Mouse (Mus musculus) cortical plate, adult 2 months (tissue): ENCODE results near the gene Pex3. TPM values are rescaled to one million over a fixed set of nuclear protein-coding genes. Genes with fewer than 3 reads are reported as not detected.

Experiments used
- H3K27ac ChIP-seq: fragments of 200-500 bp; 2 replicates; pipeline ENCODE4 v1.5.1; 2012; ENCODE audit warnings: low read length, control low read depth, inconsistent platforms; ENCODE audit not compliant: insufficient read depth
- H3K4me1 ChIP-seq: fragments of 200-500 bp; 2 replicates; pipeline ENCODE4 v1.6.1; 2011; ENCODE audit warnings: low read length; ENCODE audit not compliant: control insufficient read depth, insufficient read depth
- H3K4me3 ChIP-seq: fragments of 200-500 bp; 2 replicates; pipeline ENCODE4 v1.5.1; 2011; ENCODE audit warnings: mild to moderate bottlenecking, low read length, control low read depth; ENCODE audit not compliant: insufficient read depth
- CTCF ChIP-seq: fragments of 200-500 bp; IDR thresholded peaks from 2 replicates; pipeline ENCODE4 v1.5.1; 2011; ENCODE audit warnings: mild to moderate bottlenecking, control low read depth, low read length; ENCODE audit not compliant: insufficient read depth; ENCODE audit errors: extremely low read depth
- POLR2A ChIP-seq: fragments of 200-500 bp; IDR thresholded peaks from 2 replicates; pipeline ENCODE4 v1.6.1; 2011; ENCODE audit warnings: mild to moderate bottlenecking, low read length, control low read depth; ENCODE audit not compliant: insufficient read depth; ENCODE audit errors: extremely low read depth
- polyA plus RNA-seq: library from polyadenylated mRNA; depleted of rRNA; stranded (reverse); fragments of >200 nt; gene quantifications from 2 replicates; pipeline ENCODE4 v1.2.3, GENCODE M21; 2012; rRNA removed

Pex3 gene
- polyA plus RNA-seq, 1 experiment: 30.3 TPM

DNA sequence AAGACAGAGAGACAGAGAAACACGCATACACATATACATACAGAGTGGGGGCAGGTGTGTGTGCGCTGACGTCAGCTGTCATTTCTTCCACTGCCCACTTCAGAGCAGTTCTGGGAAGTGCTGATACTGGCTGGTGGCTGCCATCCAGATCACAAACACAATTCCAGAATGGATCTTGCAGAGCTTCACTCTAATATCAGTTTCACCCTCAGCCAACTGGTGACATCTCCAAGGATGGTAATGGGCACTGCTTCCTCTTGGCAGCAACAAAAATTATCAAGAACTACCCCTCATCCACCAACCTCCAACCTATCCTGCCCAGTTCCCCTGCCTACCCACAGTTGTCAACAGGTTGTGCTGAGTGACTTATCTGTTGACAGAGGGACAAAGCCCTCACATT lies 56.6 kb downstream of the Pex3 start:
- Histone ChIP-seq H3K4me3 (no peak overlapping the region), H3K27ac (no peak overlapping the region), H3K4me1 (peaks cover 2% of the 10 kb centered on the region; the same call in 1 of the 2 replicates)
- TF ChIP-seq CTCF (no peak), POLR2A (no peak)

DNA sequence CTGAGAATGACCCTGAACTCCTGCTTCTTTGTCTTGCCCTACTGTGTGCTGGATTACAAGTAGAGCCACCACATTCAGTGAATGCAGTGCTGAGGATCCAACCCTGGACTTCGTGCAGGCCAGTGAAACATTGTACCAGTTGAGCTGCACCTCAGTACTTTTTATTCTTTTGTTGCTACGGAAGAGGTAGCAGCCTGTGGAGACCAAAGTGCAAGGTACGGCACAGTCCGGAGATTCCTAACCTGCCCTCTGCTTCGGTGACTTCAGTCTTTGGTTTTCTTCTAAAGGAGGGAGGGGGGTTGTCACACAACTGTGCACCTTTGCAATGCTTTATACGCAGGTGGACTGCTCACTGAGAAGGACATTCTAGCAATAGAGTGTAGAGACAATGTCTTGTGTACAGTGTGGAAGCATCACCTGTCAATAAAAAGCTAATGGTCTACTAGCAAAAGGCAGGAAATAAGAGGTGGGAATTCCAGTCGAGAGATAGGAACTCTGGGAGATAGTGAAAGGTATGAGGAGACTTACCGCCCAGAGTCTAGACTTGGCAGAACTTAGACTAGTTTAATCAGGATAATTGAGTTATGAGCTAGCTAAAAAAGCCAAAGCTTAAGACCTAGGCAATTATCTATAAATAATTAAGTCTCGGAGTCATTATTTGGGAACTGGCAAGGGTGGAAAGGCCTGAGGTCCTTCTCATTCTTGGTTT lies 58.8 kb downstream of the Pex3 start:
- Histone ChIP-seq H3K4me1 (no peaks in the 10 kb centered on the region), H3K27ac (no peak overlapping the region), H3K4me3 (no peak overlapping the region)
- TF ChIP-seq CTCF: no peak
- TF ChIP-seq POLR2A: no peak

DNA sequence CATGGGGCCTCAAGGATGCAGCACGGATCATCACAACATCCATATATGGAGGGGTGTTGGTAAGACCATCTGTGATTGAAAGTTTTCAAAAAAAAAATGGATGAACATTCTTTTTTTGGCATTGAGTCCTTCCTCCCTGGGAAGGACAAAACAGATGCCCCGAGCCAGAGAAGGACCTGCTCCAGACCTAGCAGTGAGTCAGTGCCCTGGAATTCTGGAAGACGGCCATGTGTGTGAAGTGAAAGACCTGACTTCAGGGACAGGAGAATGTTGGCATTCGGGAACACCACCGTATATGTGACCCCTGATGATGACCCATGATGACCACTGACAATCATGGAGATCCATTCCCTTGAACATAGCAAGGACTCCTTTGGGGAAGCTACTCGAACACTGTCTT lies 63.3 kb downstream of the Pex3 start:
- Histone ChIP-seq H3K4me3 (no peak overlapping the region), H3K4me1 (no peaks in the 10 kb centered on the region), H3K27ac (no peak overlapping the region)
- TF ChIP-seq POLR2A: no peak
- TF ChIP-seq CTCF: no peak

DNA sequence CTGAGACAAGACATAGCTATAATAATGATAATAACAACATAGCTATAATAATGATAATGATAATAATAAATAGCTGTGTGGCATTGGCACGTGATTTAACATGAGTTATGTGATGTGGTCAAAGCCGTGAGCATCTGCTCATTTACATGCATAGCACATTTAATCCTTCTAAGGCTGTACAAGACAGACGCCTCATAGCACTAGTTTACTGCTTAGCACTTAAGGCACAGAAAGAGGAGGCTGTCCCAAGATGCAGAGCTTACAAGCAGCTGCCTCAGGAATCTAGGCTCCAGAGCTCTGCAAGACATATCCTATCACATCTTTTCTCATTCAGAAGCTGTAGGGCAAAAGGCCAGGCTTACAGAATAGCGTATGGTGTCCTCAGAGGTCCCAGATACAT lies 67.0 kb downstream of the Pex3 start:
- TF ChIP-seq CTCF: no peak
- no peak for TF ChIP-seq POLR2A
- no peak overlapping the region for H3K4me3 ChIP-seq
- H3K27ac ChIP-seq: no peak overlapping the region
- H3K4me1 ChIP-seq: no peaks in the 10 kb centered on the region

GRCm38 (mm10) chr10:13479341-13479740 lies 73.6 kb downstream of the Pex3 start:
- H3K27ac ChIP-seq: no peak overlapping the region
- no peak for TF ChIP-seq CTCF
- TF ChIP-seq POLR2A: no peak
- no peak overlapping the region for H3K4me3 ChIP-seq
- peaks cover 2% of the 10 kb centered on the region for H3K4me1 ChIP-seq

DNA sequence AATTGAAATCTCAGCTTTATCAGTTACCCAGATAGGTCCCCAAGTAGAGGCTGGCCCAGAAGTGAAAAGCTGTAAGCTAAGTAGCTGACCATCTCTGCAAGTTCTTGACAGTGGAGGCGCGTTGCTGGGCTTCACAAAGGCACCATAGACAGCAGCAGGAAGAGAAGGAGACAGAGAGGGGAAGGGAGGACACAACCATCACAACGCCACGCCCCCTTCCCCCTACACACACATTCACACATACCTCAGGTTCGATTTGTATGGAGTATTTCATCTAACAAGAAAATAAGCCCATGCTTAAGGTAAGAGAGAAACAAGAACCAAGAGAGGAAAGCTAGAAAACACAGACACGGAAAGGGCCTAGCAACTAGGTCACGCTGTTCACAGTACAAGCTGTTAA lies 77.8 kb downstream of the Pex3 start:
- TF ChIP-seq CTCF (no peak), POLR2A (no peak)
- Histone ChIP-seq H3K27ac (no peak overlapping the region), H3K4me1 (peaks cover 2% of the 10 kb centered on the region), H3K4me3 (no peak overlapping the region)

GRCm38 (mm10) chr10:13474568-13474955 lies 78.4 kb downstream of the Pex3 start:
- TF ChIP-seq CTCF (no peak), POLR2A (no peak)
- Histone ChIP-seq H3K4me1 (peaks cover 2% of the 10 kb centered on the region), H3K27ac (no peak overlapping the region), H3K4me3 (peak overlapping the region; percentile 38)

Other genes with a start within 250 kb of the Pex3 start
- gene Phactr2, start 78.7 kb downstream of the Pex3 start, polyA plus RNA-seq: 6.2 and 6.7 TPM in 2 replicates
- 39.1 and 42.2 TPM in 2 replicates for gene Fuca2, start 53.6 kb downstream of the Pex3 start, polyA plus RNA-seq
- gene Adat2, start 248 bp downstream of the Pex3 start, polyA plus RNA-seq: 6.8 and 7.1 TPM in 2 replicates